Mouse (Mus musculus) ES-Bruce4 (cell line): ENCODE results near the gene Rps2.

Experiments
- CTCF ChIP-seq: IDR thresholded peaks from one replicate; pipeline ENCODE4 v1.8.1; 2011; ENCODE audit warnings: low read depth, low read length
- EP300 ChIP-seq: IDR thresholded peaks from 2 replicates; pipeline ENCODE4 v1.6.1; 2011; ENCODE audit warnings: low read depth, low read length; ENCODE audit not compliant: insufficient read depth
- POLR2A ChIP-seq: IDR thresholded peaks from one replicate; pipeline ENCODE4 v1.8.1; 2011; ENCODE audit warnings: low read length; ENCODE audit not compliant: insufficient read depth

GRCm38 (mm10) chr17:24695326-24696010 lies 22.4 kb upstream of the Rps2 start:
- TF ChIP-seq CTCF (no peak), POLR2A (no peak), EP300 (no peak)
